13 mouse cellular contexts compared by ENCODE assay signal in the genomic region with DNA sequence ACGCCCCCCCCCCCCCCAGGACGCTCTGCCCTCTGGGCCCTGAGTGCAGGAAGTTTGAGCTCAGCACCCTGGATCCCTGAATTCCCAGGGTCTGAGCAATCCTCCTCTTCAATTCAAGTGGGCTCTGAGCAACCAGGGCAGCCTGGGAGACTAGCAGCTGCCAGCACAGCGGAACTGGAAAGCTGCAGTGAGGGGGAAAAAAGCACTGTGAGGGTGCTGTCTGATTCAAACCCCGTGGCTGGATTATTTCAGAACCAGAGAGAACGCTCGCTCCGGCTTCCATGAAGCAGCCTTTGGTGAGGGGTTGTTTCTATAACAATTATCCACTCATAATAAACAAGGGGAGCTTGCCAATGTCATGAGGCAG.
A peak's percentile ranks its signal among the peaks of the same experiment; 100 is the strongest.
DNase-seq lines count a peak whose midpoint lies in the region; ATAC-seq and TF ChIP-seq lines count a peak whose summit lies in the region.
"Had no signal": no experiment of that assay in that cellular context is flagged by ENCODE, and none has a peak within 500 bp of the region (broad histone marks: within the 10 kb centered on the region; RNA-seq: fewer than 3 reads in every experiment).

No protein-coding gene starts in this region.

- no peaks in the 10 kb centered on the region for H3K36me3 ChIP-seq in heart, embryonic 11.5 days (ENCODE audit: control insufficient read depth, insufficient read depth, low read length)
- H3K36me3 ChIP-seq in lung, embryonic 16.5 days (ENCODE audit: control insufficient read depth, insufficient read depth, low read length), result no peaks in the 10 kb centered on the region
- H3K36me3 ChIP-seq in embryonic facial prominence, embryonic 12.5 days, result no peaks in the 10 kb centered on the region
- no peaks in the 10 kb centered on the region for H3K36me3 ChIP-seq in midbrain, embryonic 14.5 days (ENCODE audit: control insufficient read depth, insufficient read depth, low read length)
- H3K36me3 ChIP-seq: embryonic facial prominence, embryonic 15.5 days; liver, embryonic 15.5 days had no signal

- no peak overlapping the region for H3K4me3 ChIP-seq in heart, embryonic 11.5 days (ENCODE audit: low read depth, low read length)
- H3K4me3 ChIP-seq in lung, embryonic 16.5 days (ENCODE audit: low read length), result no peak overlapping the region
- H3K4me3 ChIP-seq in lung, adult 2 months (replicated peaks; ENCODE audit: extremely low read depth, low read depth, low read length), result no peak overlapping the region
- no peak overlapping the region for H3K4me3 ChIP-seq in embryonic facial prominence, embryonic 12.5 days
- no peak overlapping the region for H3K4me3 ChIP-seq in midbrain, embryonic 14.5 days (replicated peaks; ENCODE audit: low read depth, low read length)
- H3K4me3 ChIP-seq: embryonic facial prominence, embryonic 15.5 days; liver, embryonic 15.5 days had no signal

- TF ChIP-seq CTCF in lung, adult 2 months (IDR thresholded peaks at IDR 0.05; ENCODE audit: insufficient read depth, low read length), result no peak

- H3K27me3 ChIP-seq in heart, embryonic 11.5 days (ENCODE audit: control insufficient read depth, insufficient read depth, low read length), result no peaks in the 10 kb centered on the region
- H3K27me3 ChIP-seq in lung, embryonic 16.5 days (ENCODE audit: control insufficient read depth, insufficient read depth, low read depth, low read length), result no peaks in the 10 kb centered on the region
- H3K27me3 ChIP-seq in embryonic facial prominence, embryonic 12.5 days, result no peaks in the 10 kb centered on the region
- H3K27me3 ChIP-seq in midbrain, embryonic 14.5 days (ENCODE audit: control insufficient read depth, insufficient read depth, low read length), result no peaks in the 10 kb centered on the region
- H3K27me3 ChIP-seq: embryonic facial prominence, embryonic 15.5 days; liver, embryonic 15.5 days had no signal

- no peak overlapping the region for H3K9ac ChIP-seq in heart, embryonic 11.5 days (ENCODE audit: low read depth, low read length)
- H3K9ac ChIP-seq in lung, embryonic 16.5 days (ENCODE audit: low read length), result peak overlapping the region; percentile 13; the same call in 1 of the 2 replicates
- no peak overlapping the region for H3K9ac ChIP-seq in embryonic facial prominence, embryonic 12.5 days
- 0 out of 2 replicates have a peak overlapping the region, but pooled peaks have one; percentile 29 for H3K9ac ChIP-seq in midbrain, embryonic 14.5 days (replicated peaks; ENCODE audit: low read length)
- H3K9ac ChIP-seq: embryonic facial prominence, embryonic 15.5 days; liver, embryonic 15.5 days had no signal

- TF ChIP-seq POLR2A in lung, adult 2 months (IDR thresholded peaks at IDR 0.05; ENCODE audit: borderline replicate concordance, extremely low read depth, low read depth, low read length), result no peak

- H3K4me1 ChIP-seq in heart, embryonic 11.5 days (ENCODE audit: control insufficient read depth, insufficient read depth, low read length), result peaks cover 22% of the 10 kb centered on the region
- peaks cover 26% of the 10 kb centered on the region for H3K4me1 ChIP-seq in lung, embryonic 16.5 days (replicated peaks; ENCODE audit: control insufficient read depth, insufficient read depth, low read length)
- H3K4me1 ChIP-seq in lung, adult 2 months (ENCODE audit: control insufficient read depth, insufficient read depth, low read length), result peaks cover 6% of the 10 kb centered on the region
- peaks cover 46% of the 10 kb centered on the region for H3K4me1 ChIP-seq in embryonic facial prominence, embryonic 12.5 days
- peaks cover 34% of the 10 kb centered on the region for H3K4me1 ChIP-seq in midbrain, embryonic 14.5 days (ENCODE audit: control insufficient read depth, insufficient read depth, low read length)
- H3K4me1 ChIP-seq: liver, embryonic 15.5 days had no signal

- H3K4me2 ChIP-seq in heart, embryonic 11.5 days, result 0 out of 2 replicates have a peak overlapping the region, but pooled peaks have one; percentile 4
- no peak overlapping the region for H3K4me2 ChIP-seq in lung, embryonic 16.5 days (ENCODE audit: low read depth, low read length)
- 0 out of 2 replicates have a peak overlapping the region, but pooled peaks have one; percentile 2 for H3K4me2 ChIP-seq in embryonic facial prominence, embryonic 12.5 days (replicated peaks)
- H3K4me2 ChIP-seq in midbrain, embryonic 14.5 days (ENCODE audit: low read length), result no peak overlapping the region
- H3K4me2 ChIP-seq: embryonic facial prominence, embryonic 15.5 days; liver, embryonic 15.5 days had no signal

- H3K9me3 ChIP-seq in heart, embryonic 11.5 days (replicated peaks; ENCODE audit: control insufficient read depth, low read length), result no peaks in the 10 kb centered on the region
- H3K9me3 ChIP-seq in lung, embryonic 16.5 days (ENCODE audit: control insufficient read depth, low read length), result no peaks in the 10 kb centered on the region
- no peaks in the 10 kb centered on the region for H3K9me3 ChIP-seq in embryonic facial prominence, embryonic 12.5 days
- H3K9me3 ChIP-seq in midbrain, embryonic 14.5 days (ENCODE audit: control insufficient read depth, low read length), result no peaks in the 10 kb centered on the region
- H3K9me3 ChIP-seq: embryonic facial prominence, embryonic 15.5 days; liver, embryonic 15.5 days had no signal

- no peak for DNase-seq in heart, postnatal 14 days
- DNase-seq in lung, adult 2 months, result no peak
- DNase-seq in midbrain, embryonic 14.5 days, result peak; percentile 38
- DNase-seq in cerebellum, postnatal 4 days (ENCODE audit: low spot score in 2 of 2), result no peak
- DNase-seq: adrenal gland, adult 8-10 months; cerebellum, adult 11 months; gastrocnemius, postnatal 14 days had no signal

- H3K27ac ChIP-seq in heart, embryonic 11.5 days (ENCODE audit: low read depth, low read length), result no peak overlapping the region
- 0 out of 2 replicates have a peak overlapping the region, but pooled peaks have one; percentile 12 for H3K27ac ChIP-seq in lung, embryonic 16.5 days (ENCODE audit: low read length)
- H3K27ac ChIP-seq in embryonic facial prominence, embryonic 12.5 days, result peak overlapping the region; percentile 63
- H3K27ac ChIP-seq in midbrain, embryonic 14.5 days (replicated peaks; ENCODE audit: low read depth, low read length), result 0 out of 2 replicates have a peak overlapping the region, but pooled peaks have one; percentile 37
- H3K27ac ChIP-seq: embryonic facial prominence, embryonic 15.5 days; liver, embryonic 15.5 days had no signal

- intact Hi-C loops in heart, postnatal 14 days (cut with DNase I), result no loop called here

- 36% methylated on average over 7 of the region's 7 CpGs for WGBS in heart, embryonic 11.5 days (ENCODE audit: insufficient replicate concordance)
- WGBS in lung, embryonic 16.5 days, result 31% methylated on average over 6 of the region's 7 CpGs
- 44% methylated on average over 7 of the region's 7 CpGs for WGBS in lung, adult 2 months
- 27% methylated on average over 7 of the region's 7 CpGs for WGBS in embryonic facial prominence, embryonic 12.5 days
- 36% methylated on average over 7 of the region's 7 CpGs for WGBS in midbrain, embryonic 14.5 days

- ATAC-seq in heart, embryonic 11.5 days (replicated peaks; ENCODE audit: insufficient number of reproducible peaks, low FRiP score, low TSS enrichment), result no peak
- peak; percentile 69 for ATAC-seq in lung, embryonic 16.5 days (ENCODE audit: low read depth)
- ATAC-seq in embryonic facial prominence, embryonic 12.5 days (ENCODE audit: insufficient number of reproducible peaks, insufficient read depth, low FRiP score, low TSS enrichment), result no peak
- no peak for ATAC-seq in midbrain, embryonic 14.5 days (ENCODE audit: low FRiP score, low TSS enrichment)
- ATAC-seq in megakaryocyte-erythroid progenitor cell, adult 5-6 weeks (replicated peaks; ENCODE audit: low FRiP score, low TSS enrichment, poor library complexity, severe bottlenecking), result no peak

Comparison
In these comparisons a context has a peak if more than half of its experiments do, and no peak if none do; other contexts are left out.
1. H3K4me2 ChIP-seq: peak in heart, embryonic 11.5 days (single experiment) and embryonic facial prominence, embryonic 12.5 days (single experiment); none in lung, embryonic 16.5 days (single experiment) and midbrain, embryonic 14.5 days (single experiment).
2. H3K9ac ChIP-seq: peak in lung, embryonic 16.5 days (single experiment) and midbrain, embryonic 14.5 days (single experiment); none in heart, embryonic 11.5 days (single experiment) and embryonic facial prominence, embryonic 12.5 days (single experiment).